ENCODE assay signal across 8 mouse cellular contexts in genomic region chr6:59425824-59426533, GRCm38 (mm10). TPM values are rescaled to one million over a fixed set of nuclear protein-coding genes. Genes with fewer than 3 reads are reported as not detected.
DNase-seq lines count a peak whose midpoint lies in the region; ATAC-seq and TF ChIP-seq lines count a peak whose summit lies in the region.

Gprin3 (minus strand) TSS chr6:59426294.

- 10% methylated on average over 34 of the region's 34 CpGs for WGBS in hindbrain, embryonic 11.5 days
- 4% methylated on average over 34 of the region's 34 CpGs for WGBS in lung, embryonic 16.5 days
- WGBS in thymus, adult 2 months = 2% methylated on average over 34 of the region's 34 CpGs

- CTCF ChIA-PET in Patski (lab: Charles Lee) = interaction anchor here (1.6 kb wide), 1 partner anchor 24 kb away, joined by 3 read pairs; no protein-coding TSS in a partner anchor

- H3K36me3 ChIP-seq in hindbrain, embryonic 11.5 days (ENCODE audit: control insufficient read depth, insufficient read depth, low read length) = no peaks in the 10 kb centered on the region
- H3K36me3 ChIP-seq in lung, embryonic 16.5 days (ENCODE audit: control insufficient read depth, insufficient read depth, low read length) = no peaks in the 10 kb centered on the region
- H3K36me3 ChIP-seq in thymus, adult 2 months (ENCODE audit: control insufficient read depth, insufficient read depth, low read length) = no peaks in the 10 kb centered on the region

- in situ Hi-C loops in Patski (cut with MboI; ENCODE audit: low pct_unique_long_range_greater_than_20kb) = no loop called here

- TF ChIP-seq CTCF in Patski (IDR thresholded peaks at IDR 0.05) = no peak
- TF ChIP-seq CTCF in thymus, adult 2 months (IDR thresholded peaks at IDR 0.05; ENCODE audit: borderline replicate concordance, control insufficient read depth, extremely low read depth, insufficient read depth, low read length, poor library complexity) = no peak

- peak; percentile 86 for ATAC-seq in Patski
- peak; percentile 92 for ATAC-seq in hindbrain, embryonic 11.5 days (ENCODE audit: low FRiP score)
- peak; percentile 95 for ATAC-seq in lung, embryonic 16.5 days (ENCODE audit: low read depth)

- H3K4me2 ChIP-seq in hindbrain, embryonic 11.5 days (replicated peaks; ENCODE audit: low read depth, low read length) = peak within 1 kb of the TSS; percentile 82
- H3K4me2 ChIP-seq in lung, embryonic 16.5 days (ENCODE audit: low read depth, low read length) = peak within 1 kb of the TSS; percentile 60

- H3K27me3 ChIP-seq in Patski = no peaks in the 10 kb centered on the region
- H3K27me3 ChIP-seq in hindbrain, embryonic 11.5 days (ENCODE audit: control insufficient read depth, insufficient read depth, low read length) = no peaks in the 10 kb centered on the region
- no peaks in the 10 kb centered on the region for H3K27me3 ChIP-seq in lung, embryonic 16.5 days (ENCODE audit: control insufficient read depth, insufficient read depth, low read depth, low read length)
- H3K27me3 ChIP-seq in thymus, adult 2 months (ENCODE audit: control insufficient read depth, insufficient read depth, low read length) = no peaks in the 10 kb centered on the region

- DNase-seq in Patski (ENCODE audit: low read depth, low spot score) = no peak
- DNase-seq in cerebellum, postnatal 14 days = peak; percentile 95
- peak; percentile 70 to 79 for DNase-seq in frontal cortex, postnatal 10 days (ENCODE audit: low spot score in 2 of 2)
- DNase-seq in hindbrain, embryonic 11.5 days (ENCODE audit: low spot score) = peak; percentile 68
- peak; percentile 74 to 83 for DNase-seq in layer of hippocampus, postnatal 10 days (ENCODE audit: low spot score in 2 of 2)
- DNase-seq in ovary, adult 18-20 months (ENCODE audit: low spot score) = peak; percentile 83
- peak; percentile 66 for DNase-seq in thymus, adult 2 months

- peak within 1 kb of the TSS; percentile 58 for H3K9ac ChIP-seq in hindbrain, embryonic 11.5 days (ENCODE audit: low read depth, low read length)
- peak within 1 kb of the TSS; percentile 66 for H3K9ac ChIP-seq in lung, embryonic 16.5 days (ENCODE audit: low read length)

- TF ChIP-seq POLR2A in thymus, adult 2 months (IDR thresholded peaks at IDR 0.05; ENCODE audit: control insufficient read depth, extremely low read depth, insufficient read depth, low read length, poor library complexity) = no peak

- POLR2A ChIA-PET in Patski (lab: Charles Lee) = interaction anchor here (0.6 kb wide), 1 partner anchor 124 kb away, joined by 3 read pairs; no protein-coding TSS in a partner anchor

- H3K9me3 ChIP-seq in hindbrain, embryonic 11.5 days (ENCODE audit: control insufficient read depth, low read length) = no peaks in the 10 kb centered on the region
- no peaks in the 10 kb centered on the region for H3K9me3 ChIP-seq in lung, embryonic 16.5 days (ENCODE audit: control insufficient read depth, low read length)

- H3K4me3 ChIP-seq in hindbrain, embryonic 11.5 days (ENCODE audit: low read depth, low read length) = peak within 1 kb of the TSS; percentile 38
- peak within 1 kb of the TSS; percentile 52 for H3K4me3 ChIP-seq in lung, embryonic 16.5 days (ENCODE audit: low read length)
- peak within 1 kb of the TSS; percentile 46 for H3K4me3 ChIP-seq in thymus, adult 2 months (ENCODE audit: control insufficient read depth, insufficient read depth, low read length)

- no peaks in the 10 kb centered on the region for H3K4me1 ChIP-seq in hindbrain, embryonic 11.5 days (replicated peaks; ENCODE audit: control insufficient read depth, insufficient read depth, low read length)
- peaks cover 14% of the 10 kb centered on the region for H3K4me1 ChIP-seq in lung, embryonic 16.5 days (replicated peaks; ENCODE audit: control insufficient read depth, insufficient read depth, low read length)
- H3K4me1 ChIP-seq in thymus, adult 2 months (replicated peaks; ENCODE audit: control insufficient read depth, insufficient read depth, low read length) = peaks cover 7% of the 10 kb centered on the region

- H3K27ac ChIP-seq in hindbrain, embryonic 11.5 days (ENCODE audit: low read depth, low read length) = no peak within 1 kb of the TSS
- H3K27ac ChIP-seq in lung, embryonic 16.5 days (ENCODE audit: low read length) = peak within 1 kb of the TSS; percentile 84
- H3K27ac ChIP-seq in thymus, adult 2 months (ENCODE audit: control insufficient read depth, insufficient read depth, low read length) = no peak within 1 kb of the TSS

RNA-seq across cellular contexts. Expression of gene Gprin3, which starts in this region (rescaled TPM):
- 0.13 TPM for polyA plus RNA-seq in Patski (2021)
- polyA plus RNA-seq in hindbrain, embryonic 11.5 days (2014; fragmentation: Nextera tagmentation; extraction: Ambion mirVana) = 0.15 and 0.37 TPM in 2 replicates
- 10 to 100 TPM; 17.9 to 18.3 TPM for total RNA-seq in layer of hippocampus, postnatal 10 days (2021)
- polyA plus RNA-seq in lung, embryonic 16.5 days (2015; fragmentation: Nextera tagmentation; extraction: Ambion mirVana) = 7.7 and 8.4 TPM in 2 replicates
- polyA plus RNA-seq in thymus, adult 2 months (2012; rRNA removed) = 0.73 and 1.1 TPM in 2 replicates

Comparison
In these comparisons a context has a peak if more than half of its experiments do, and no peak if none do; other contexts are left out.
1. Peak in ATAC-seq in Patski; RNA of the gene not detected or under 1 TPM.
2. Peak in DNase-seq, ATAC-seq, H3K4me3 ChIP-seq, H3K9ac ChIP-seq and H3K4me2 ChIP-seq in hindbrain, embryonic 11.5 days; RNA of the gene not detected or under 1 TPM.